Mouse (Mus musculus): Measurements from ENCODE around the gene Smad3.

DNA sequence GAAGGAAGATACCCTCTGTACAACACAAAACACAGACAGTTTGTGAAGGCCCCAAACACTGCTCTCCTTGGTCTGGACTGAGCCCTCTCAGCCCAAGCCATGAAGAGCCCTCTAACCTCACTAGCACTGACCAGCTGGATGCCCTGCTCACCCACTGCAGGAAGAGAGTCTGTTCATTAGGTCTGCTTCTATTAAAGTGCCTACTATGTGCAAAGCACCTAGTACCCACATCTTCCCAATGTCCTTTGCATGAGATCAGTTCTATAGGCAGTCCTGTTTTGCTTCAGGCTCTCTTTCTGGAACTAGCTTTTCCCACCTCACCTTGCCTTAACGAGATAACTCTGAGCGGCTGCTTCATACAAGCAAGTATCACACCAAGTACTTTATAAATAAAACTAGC is 74.9 kb downstream of the Smad3 start:
- no peak for TF ChIP-seq CTCF (IDR thresholded peaks at IDR 0.05; ENCODE audit: control insufficient read depth, insufficient read depth, insufficient read length)
- TF ChIP-seq MAX (IDR thresholded peaks at IDR 0.05): no peak
- TF ChIP-seq USF1 (IDR thresholded peaks at IDR 0.05; ENCODE audit: low read depth): no peak
